Mouse (Mus musculus) ovary, adult 2 months (tissue): Measurements from ENCODE around the gene Zbtb3. TPM values are rescaled to one million over a fixed set of nuclear protein-coding genes. Genes with fewer than 3 reads are reported as not detected.

Experiments
- polyA plus RNA-seq: library from polyadenylated mRNA; depleted of rRNA; stranded (reverse); fragments of >200 nt; gene quantifications from 2 replicates; pipeline ENCODE4 v1.2.3, GENCODE M21; 2012; rRNA removed

The Zbtb3 gene
- 3.0 and 3.2 TPM in 2 replicates for polyA plus RNA-seq

DNA sequence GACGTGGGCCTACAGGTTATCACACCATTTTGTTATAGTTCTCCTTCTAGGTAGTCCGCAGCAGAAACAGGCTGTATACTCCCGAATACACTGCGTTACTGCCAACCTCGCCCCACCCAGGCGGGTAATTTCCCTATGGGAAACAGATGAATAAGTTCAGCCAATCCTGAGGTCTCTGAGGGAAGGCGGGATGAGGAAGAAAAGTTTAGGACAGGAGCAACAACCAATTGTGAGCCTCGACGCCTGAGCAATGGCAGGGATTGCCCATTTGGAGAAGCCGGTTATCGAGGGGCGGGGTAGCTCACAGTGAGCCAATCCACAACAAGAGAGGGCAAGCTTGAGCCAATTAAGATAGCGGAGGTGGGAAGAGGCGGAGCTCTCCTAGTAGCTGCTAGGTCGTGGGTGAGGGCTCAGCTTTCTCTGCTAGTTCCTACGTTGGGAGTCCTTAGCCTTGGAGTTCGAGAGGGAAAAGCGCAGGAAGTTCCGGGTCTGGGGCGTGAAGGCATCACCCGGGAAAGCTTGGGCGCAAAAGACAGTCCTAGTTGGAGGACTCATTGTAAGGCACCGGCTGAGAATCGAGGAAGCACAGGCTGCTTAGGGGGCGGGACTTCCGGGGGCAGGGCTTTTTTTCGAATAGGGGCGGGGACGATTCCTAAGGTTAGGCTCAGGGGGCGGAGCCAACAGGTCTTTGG is at the start of gene Zbtb3:
TSS of gene Zbtb3 (plus strand) at position 426 of the 692 bp plus-strand sequence.

DNA sequence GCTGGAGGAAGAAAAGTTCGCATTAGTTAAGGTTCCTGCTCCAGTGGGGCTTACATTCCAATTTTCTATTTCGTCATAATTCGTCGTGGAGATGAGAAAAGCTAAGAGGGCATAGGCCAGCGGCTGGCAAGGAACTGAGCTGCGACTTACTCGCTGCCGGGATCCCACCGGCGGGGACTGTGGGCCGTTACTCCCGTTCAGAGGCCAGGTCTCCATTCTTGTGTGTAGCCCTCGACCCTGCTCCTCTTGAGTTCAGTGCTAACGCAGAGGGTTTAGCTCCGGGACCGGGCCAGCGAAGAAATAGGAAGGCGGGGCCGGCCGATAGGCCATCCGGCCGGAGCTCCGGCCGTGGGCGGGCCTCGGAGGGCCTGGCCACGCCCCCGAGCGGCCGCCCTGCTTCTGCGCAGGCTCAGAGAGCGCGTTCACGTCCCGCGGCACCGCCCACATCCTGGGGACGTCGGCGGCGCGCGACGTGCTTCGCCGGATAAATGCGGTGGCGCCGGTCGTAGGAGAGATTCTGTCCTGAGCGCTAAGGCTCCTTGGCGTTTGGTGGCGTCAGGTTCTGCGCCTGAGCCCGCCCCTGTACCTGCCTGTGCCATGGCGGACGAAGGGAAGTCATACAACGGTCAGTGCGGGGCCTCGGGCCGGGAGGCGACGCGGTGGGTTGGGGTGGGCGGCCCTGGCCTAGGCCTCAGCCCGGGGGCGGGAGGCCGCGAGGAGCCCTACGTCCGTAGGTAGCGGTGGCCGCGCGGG is 45.5 kb upstream of the Zbtb3 start, which contains the start of gene Nxf1:
TSS of gene Nxf1 (plus strand) at position 439 of the 753 bp plus-strand sequence.

DNA sequence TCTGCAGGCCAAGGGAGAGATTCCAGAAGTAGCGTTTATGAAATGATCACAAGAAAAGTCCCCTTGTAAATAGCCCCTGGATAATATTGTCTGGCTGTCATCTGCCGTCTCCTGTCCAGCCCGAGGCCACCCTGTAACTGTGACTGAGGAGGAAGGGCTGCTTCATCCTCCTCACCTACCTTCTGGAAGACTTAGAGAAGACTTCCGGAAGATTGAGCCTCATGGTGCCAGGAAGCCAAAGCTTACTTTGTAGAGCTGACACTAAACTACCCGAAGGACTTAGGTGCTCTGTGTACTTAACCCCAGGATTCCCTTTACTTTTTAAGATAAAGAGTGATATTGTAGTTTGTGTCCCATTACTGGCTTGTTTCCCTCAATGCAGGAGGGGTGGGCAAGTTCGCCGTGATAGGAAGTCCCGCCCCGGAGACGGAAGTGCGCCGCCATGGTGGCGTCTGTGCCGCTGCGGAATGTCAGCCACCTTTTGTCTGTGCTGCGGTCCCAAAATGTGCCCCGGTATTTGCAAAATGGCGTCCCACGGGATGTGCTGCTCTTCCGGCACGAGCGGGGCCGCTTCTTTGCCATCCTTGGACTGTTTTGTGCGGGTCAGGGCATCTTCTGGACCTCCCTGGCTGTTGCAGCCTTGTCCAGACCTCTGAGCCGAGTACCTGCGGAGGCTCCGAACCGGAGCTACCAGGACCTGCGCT is 31.6 kb upstream of the Zbtb3 start, which contains the start of gene Tmem223:
TSS of gene Tmem223 (plus strand) at position 430 of the 704 bp plus-strand sequence.

DNA sequence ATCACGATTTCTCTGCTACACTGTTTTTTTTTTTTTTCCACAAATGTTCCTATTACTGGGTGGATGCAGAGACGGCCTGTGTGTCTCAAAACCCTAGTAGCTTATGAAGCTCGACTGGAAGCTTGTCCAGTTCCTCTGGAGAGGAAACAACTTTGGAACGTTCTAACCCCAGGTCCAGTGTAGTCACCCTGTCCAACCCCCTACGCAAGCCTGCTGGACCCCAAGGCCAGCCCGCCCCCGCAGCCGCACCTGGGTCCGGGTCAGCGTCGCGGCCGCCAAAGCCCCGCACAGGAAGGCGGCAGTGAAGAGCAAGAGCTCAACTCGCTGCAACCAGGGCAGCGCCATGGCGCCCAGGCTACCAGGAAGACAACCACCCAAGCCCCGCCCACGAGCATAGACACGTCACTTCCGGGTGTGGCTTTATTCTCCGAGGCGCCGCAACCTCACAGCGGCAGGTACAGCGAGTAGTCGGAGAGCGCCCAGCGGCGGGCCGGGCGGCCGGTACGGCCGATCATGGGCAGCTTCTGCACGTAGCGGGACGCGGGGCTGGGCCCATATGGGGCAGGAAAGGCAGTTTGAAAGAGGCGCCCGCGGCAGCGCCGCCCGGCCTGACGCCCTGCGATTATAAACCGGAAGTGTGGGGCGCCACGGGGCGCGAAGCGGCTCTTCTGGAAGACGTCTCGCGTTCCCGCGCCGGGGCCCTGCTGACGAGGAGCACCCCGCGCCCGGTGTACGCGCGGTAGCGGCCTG is 28.1 kb upstream of the Zbtb3 start, which contains the start of gene Tmem179b:
TSS of gene Tmem179b (minus strand) at position 382 of the 750 bp plus-strand sequence.

DNA sequence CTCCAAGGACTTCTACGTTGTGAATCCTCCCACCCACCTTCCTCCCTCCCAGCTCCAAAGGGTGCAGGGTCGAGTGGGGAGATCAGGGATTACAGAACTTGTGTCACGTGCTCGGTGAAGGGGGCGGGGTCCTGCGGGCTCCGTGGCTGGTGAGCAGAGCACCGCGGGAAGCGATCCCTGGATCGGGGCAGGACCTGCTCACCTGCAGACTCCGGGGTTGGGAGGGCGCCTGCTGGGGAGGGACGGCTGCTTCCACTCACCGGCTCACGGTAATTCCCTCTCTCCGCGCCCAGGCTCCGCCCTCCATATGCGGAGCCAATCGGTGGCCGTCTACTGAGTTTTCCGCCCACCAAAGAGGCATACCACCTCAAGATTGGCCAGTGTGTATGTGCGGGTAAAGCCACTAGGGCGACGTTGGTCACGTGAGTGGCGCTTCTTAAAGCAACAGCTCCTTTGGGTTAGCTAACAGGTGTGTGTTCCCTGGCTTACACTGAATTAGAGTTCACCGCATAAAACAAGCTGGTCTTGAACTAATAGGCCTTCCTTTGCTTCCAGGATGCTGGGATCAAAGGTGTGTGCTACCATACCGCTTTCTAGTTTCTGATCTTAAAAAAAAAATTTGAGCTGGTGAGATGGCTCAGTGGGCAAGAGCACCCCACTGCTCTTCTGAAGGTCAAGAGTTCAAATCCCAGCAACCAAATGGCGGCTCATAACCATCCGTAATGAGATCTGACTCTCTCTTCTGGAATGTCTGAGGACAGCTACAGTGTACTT is 16.2 kb upstream of the Zbtb3 start, which contains the start of gene Taf6l:
TSS of gene Taf6l (minus strand) at position 410 of the 774 bp plus-strand sequence.

DNA sequence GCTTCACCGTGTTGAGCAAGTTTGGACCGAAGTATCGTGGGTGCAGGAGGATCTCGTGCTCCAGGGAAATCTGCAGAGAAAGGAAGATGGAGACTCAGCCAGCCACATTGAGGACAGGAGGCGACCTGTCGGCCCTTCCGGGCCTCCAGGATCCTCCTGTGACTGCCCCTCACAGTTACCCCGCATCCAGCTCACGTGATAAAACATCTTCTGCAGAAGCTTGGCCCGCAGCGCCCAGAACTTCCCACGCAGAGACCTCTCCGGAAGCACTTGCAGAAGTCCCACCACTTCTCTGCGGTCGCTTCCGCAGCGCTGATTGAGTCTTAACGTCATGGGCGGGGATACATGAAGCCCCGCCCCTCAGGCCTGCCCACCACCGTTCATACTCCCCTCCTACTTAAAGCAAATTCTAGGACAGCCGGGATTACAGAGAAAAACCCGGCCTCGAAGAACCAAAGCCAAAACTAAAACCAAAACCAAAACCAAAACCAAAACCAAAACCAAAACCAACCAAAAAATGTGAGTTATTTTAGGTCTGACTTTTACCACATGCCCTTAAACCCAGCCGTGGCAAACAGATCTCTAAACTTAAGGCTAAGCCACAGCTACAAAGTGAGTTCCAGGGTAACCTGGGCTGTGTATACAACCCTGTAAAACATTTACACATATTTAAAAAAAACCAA is 4.0 kb upstream of the Zbtb3 start, which contains the start of gene Polr2g:
TSS of gene Polr2g (minus strand) at position 314 of the 683 bp plus-strand sequence.

DNA sequence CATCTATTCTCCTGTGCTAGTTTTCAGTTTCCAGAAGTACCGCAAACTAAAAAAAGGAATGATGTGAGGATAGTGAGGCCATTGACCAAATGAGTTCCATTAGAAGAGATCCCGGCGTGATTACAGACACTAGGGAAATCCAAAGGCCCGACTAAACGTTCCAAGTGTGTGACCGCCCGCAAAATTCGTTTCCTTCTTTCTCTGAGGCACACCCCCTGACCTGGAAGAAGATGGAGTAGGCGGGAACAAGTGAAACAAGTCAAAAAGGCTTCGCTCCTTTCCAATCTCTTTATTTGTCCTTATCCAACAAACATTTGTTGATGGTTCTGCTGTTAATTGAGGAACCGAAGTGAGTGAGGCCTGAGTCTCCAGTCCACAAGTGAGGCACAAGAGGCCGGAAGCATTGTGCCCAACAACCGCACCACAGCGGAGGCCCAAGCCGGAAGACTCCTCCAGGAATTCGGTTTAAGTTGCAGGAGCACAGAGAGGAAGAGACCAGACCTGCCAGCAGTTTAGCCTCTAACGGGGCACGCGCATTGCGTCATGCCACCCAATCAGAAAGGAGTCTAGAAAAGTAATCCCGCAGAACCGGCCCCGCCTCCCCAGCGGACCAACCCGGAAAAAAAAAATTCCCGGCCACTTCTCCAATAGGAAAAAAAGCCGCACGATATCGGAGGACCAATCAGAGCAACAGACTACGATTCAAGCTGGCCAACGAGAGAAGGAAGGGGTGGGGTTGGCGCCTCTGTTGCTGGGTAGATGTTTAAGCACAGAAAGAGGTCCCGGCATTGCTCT is 16.6 kb downstream of the Zbtb3 start, which contains the start of gene Ttc9c:
TSS of gene Ttc9c (minus strand) at position 533 of the 795 bp plus-strand sequence.

DNA sequence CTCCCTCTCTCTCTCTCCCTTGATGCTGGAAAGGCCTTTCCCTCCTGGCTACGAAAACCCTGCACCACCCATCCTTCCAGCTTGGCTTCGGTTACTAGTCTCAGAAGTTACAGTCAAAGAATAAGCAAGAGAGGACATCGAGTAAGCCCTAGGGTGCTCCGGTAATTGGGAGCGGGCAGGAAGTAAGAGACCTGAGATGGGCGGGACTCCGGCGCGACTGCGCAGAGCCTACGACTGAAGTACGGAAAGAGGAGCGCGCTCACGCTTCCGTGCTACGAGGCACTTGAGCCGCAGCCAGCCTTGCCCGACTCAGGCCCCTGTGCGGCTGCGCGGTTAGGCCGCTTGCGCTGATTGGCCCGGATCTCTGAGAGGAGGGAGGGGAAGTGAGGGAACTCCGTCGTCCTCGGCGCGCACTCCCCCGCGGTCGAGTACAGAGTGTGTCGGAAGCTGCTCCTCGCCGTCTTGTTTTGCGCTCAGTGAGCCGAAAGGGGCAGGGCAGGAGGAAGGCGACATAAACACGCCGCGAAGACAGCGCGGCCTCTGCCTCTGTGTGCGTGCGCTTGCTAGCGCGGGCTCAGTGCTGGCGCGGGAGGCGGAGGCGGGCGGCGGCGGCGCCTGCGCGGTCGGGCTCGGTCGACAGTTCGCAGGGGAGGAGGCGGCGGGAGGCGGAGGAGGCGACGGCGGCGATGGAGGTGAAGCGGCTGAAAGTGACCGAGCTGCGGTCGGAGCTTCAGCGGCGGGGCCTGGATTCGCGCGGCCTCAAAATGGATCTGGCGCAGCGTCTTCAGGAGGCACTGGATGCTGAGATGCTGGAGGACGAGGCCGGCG is 17.5 kb downstream of the Zbtb3 start, which contains the start of gene Hnrnpul2:
TSS of gene Hnrnpul2 (plus strand) at position 415 of the 828 bp plus-strand sequence.

DNA sequence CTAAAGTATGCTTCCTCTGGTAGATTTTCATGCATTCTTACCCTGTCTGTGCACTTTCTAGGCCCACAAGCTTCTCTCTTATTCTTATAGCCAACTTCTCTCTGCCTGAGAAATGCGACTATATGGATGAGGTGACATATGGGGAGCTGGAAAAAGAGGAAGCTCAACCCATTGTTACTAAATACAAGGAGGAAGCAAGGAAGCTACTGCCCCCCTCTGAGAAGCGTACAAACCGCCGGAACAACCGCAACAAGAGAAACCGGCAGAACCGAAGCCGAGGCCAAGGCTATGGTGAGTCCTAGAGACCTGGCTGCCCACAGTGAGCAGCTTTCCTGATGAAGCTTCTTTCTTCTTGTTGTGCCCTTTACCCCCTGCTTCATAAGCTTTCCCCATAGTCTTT is 27.3 kb downstream of the Zbtb3 start, which contains the start of gene AC129217.1:
TSS of gene AC129217.1 (plus strand) at position 114 of the 400 bp plus-strand sequence.

DNA sequence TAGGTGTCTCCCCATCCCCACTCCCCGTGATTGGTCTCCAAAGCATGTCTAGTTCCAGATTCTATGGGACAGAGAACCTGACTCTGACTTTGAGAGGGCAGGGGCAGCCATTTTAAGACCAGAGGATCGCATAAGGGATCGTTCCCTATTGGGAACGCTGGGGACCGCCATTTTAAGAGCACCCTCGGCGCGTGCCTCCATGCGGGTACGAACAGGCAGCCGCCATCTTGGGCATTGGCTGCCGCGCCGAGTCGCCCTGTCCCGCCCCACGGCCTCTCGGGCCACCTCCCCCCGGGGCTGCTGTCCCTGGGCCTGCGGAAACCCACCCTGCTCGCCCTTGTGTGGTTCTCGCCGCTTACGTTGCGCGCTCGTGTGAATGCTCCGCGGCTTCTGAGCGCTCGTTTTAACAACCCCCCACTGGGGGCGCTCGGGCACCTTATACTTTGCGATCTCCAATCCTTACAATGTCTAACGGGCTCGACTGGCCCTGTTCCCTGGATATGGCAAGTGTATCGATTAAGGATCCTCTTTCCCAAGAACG is 35.0 kb downstream of the Zbtb3 start, which contains the start of gene Bscl2:
TSS of gene Bscl2 (plus strand) at position 217 of the 541 bp plus-strand sequence.

DNA sequence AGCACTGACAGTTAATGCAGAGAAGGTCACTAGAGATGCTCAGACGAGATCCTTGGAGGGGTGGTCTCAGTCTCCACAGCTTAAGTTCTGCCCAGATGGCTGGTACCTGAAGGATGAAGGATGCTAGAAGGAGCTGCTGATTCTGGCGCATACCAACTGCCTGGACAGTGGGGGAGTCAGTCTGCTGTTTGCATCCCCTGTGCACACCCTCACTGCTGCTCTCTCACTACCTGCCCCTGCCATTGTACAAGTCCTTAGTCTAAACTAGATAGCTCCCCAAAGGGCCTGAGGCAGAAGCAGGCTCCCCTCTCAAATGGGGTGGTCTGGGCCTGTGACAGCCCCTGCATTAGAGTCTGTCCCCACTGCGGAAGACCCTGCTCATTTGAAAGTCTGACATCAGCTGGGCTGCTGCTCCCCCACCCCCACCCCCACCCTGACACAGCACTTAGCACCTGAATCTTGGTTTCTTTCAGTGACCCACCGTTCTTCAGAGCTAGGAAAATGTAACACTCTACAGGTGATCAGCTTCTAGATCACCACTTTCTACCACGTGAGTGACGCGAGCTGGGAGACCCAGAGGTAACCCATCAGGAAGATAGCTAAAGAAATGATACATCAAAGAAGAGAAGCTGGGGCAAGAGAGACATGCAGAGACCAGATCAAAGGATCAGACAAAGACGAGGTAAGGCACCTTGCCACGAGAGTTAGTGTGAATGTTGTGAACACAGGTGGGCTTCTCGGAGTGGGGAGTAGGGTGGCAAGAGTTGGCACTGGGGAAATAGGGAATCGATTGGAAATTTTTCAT is 37.0 kb downstream of the Zbtb3 start, which contains the start of gene Gng3:
TSS of gene Gng3 (minus strand) at position 92 of the 805 bp plus-strand sequence.

DNA sequence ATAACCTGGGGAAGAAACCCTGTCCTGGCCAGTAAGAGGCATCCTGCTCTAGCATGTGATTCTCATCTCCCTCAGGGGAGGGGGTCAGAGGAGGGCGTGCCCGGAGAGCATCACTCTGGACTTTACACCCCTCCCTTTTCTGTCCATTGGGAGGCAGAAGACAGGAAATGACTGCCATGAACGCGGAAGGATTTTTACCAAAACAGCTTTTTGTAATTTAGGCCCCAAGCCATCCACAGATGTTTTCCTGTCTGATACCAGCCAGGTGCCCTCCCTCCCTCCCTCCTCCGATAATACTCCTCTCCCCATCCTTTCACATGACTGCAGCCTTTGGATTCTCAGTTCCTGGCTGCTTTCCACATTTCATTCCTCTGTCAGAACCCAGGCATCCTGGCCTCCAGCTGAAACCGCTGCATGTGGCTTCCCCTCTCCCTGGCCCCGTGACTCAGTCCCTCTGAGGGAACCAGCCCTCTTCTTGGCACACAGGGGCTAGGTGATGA is 48.1 kb downstream of the Zbtb3 start, which contains the start of gene Lrrn4cl:
TSS of gene Lrrn4cl (plus strand) at position 367 of the 500 bp plus-strand sequence.

Other genes with a start within 250 kb of the Zbtb3 start
- 0.05 and 0.14 TPM in 2 replicates for gene Slc22a8, start 211.3 kb upstream of the Zbtb3 start, polyA plus RNA-seq
- gene Slc22a6, start 184.5 kb upstream of the Zbtb3 start, polyA plus RNA-seq, result not detected in 2 replicates
- 0.27 and 0.39 TPM in 2 replicates for gene Chrm1, start 138.8 kb upstream of the Zbtb3 start, polyA plus RNA-seq
- gene Slc3a2, start 79.2 kb upstream of the Zbtb3 start, polyA plus RNA-seq, result 264 and 289 TPM in 2 replicates
- 39.6 and 45.2 TPM in 2 replicates for gene Wdr74, start 66.7 kb upstream of the Zbtb3 start, polyA plus RNA-seq
- not detected in 2 replicates for gene 1700092M07Rik, start 61.8 kb upstream of the Zbtb3 start, polyA plus RNA-seq
- gene Stx5a, start 61.1 kb upstream of the Zbtb3 start, polyA plus RNA-seq, result 114 and 132 TPM in 2 replicates
- gene Nxf1, start 45.5 kb upstream of the Zbtb3 start, polyA plus RNA-seq, result 61.6 and 71.3 TPM in 2 replicates
- 276 and 327 TPM in 2 replicates for gene Tmem223, start 31.6 kb upstream of the Zbtb3 start, polyA plus RNA-seq
- 127 and 136 TPM in 2 replicates for gene Tmem179b, start 28.1 kb upstream of the Zbtb3 start, polyA plus RNA-seq
- gene Taf6l, start 16.1 kb upstream of the Zbtb3 start, polyA plus RNA-seq, result 26.9 and 28.3 TPM in 2 replicates
- gene Polr2g, start 4.0 kb upstream of the Zbtb3 start, polyA plus RNA-seq, result 24.6 and 45.5 TPM in 2 replicates
- gene Ttc9c, start 16.8 kb downstream of the Zbtb3 start, polyA plus RNA-seq, result 12.5 and 19.6 TPM in 2 replicates
- 16.0 and 24.5 TPM in 2 replicates for gene Hnrnpul2, start 17.5 kb downstream of the Zbtb3 start, polyA plus RNA-seq
- gene AC129217.1, start 27.2 kb downstream of the Zbtb3 start, polyA plus RNA-seq, result 0.68 TPM in 1 of 2 replicates, not detected in the other
- 183 and 186 TPM in 2 replicates for gene Bscl2, start 34.9 kb downstream of the Zbtb3 start, polyA plus RNA-seq
- 1.5 and 1.9 TPM in 2 replicates for gene Gng3, start 36.6 kb downstream of the Zbtb3 start, polyA plus RNA-seq
- gene Lrrn4cl, start 48.2 kb downstream of the Zbtb3 start, polyA plus RNA-seq, result 3.2 and 4.4 TPM in 2 replicates
- gene Ubxn1, start 68.9 kb downstream of the Zbtb3 start, polyA plus RNA-seq, result 115 and 129 TPM in 2 replicates
- 22.7 and 33.5 TPM in 2 replicates for gene Uqcc3, start 78.4 kb downstream of the Zbtb3 start, polyA plus RNA-seq
- 0.85 and 1.2 TPM in 2 replicates for gene Lbhd1, start 81.2 kb downstream of the Zbtb3 start, polyA plus RNA-seq
- not detected in 2 replicates for gene Gm49403, start 81.4 kb downstream of the Zbtb3 start, polyA plus RNA-seq
- gene 1810009A15Rik, start 86.3 kb downstream of the Zbtb3 start, polyA plus RNA-seq, result 19.1 and 24.3 TPM in 2 replicates
- not detected in 2 replicates for gene Gm49416, start 86.4 kb downstream of the Zbtb3 start, polyA plus RNA-seq
- gene Ints5, start 90.5 kb downstream of the Zbtb3 start, polyA plus RNA-seq, result 37.5 and 40.2 TPM in 2 replicates
- 135 and 159 TPM in 2 replicates for gene Ganab, start 95.5 kb downstream of the Zbtb3 start, polyA plus RNA-seq
- gene B3gat3, start 117.8 kb downstream of the Zbtb3 start, polyA plus RNA-seq, result 118 and 124 TPM in 2 replicates
- 23.4 and 23.7 TPM in 2 replicates for gene Rom1, start 126.8 kb downstream of the Zbtb3 start, polyA plus RNA-seq
- 73.5 and 83.4 TPM in 2 replicates for gene Eml3, start 127.0 kb downstream of the Zbtb3 start, polyA plus RNA-seq
- 21.7 and 22.8 TPM in 2 replicates for gene Mta2, start 139.3 kb downstream of the Zbtb3 start, polyA plus RNA-seq
- 24.1 and 25.9 TPM in 2 replicates for gene Tut1, start 151.3 kb downstream of the Zbtb3 start, polyA plus RNA-seq
- 306 and 361 TPM in 2 replicates for gene Eef1g, start 164.5 kb downstream of the Zbtb3 start, polyA plus RNA-seq
- 16.0 and 16.5 TPM in 2 replicates for gene Ahnak, start 186.7 kb downstream of the Zbtb3 start, polyA plus RNA-seq